Mouse (Mus musculus): ENCODE data around the gene Nrxn1. TPM values are rescaled to one million over a fixed set of nuclear protein-coding genes. Genes with fewer than 3 reads are reported as not detected.

Gene Nrxn1
- polyA plus RNA-seq, 1 experiment from 2014 or later: 12.2 TPM

GRCm38 (mm10) chr17:90934929-90935328 is 157.9 kb downstream of the Nrxn1 start:
- ATAC-seq (ENCODE audit: low FRiP score, low read depth): no peak
- no peak overlapping the region for H3K27ac ChIP-seq
- H3K4me2 ChIP-seq (replicated peaks): no peak overlapping the region
- no peak overlapping the region for H3K9ac ChIP-seq
- 86% methylated on average over 2 of the region's 2 CpGs for WGBS
- H3K9me3 ChIP-seq: no peaks in the 10 kb centered on the region
- H3K27me3 ChIP-seq: no peaks in the 10 kb centered on the region
- H3K4me3 ChIP-seq: no peak overlapping the region
- no peaks in the 10 kb centered on the region for H3K36me3 ChIP-seq
- H3K4me1 ChIP-seq: no peaks in the 10 kb centered on the region

GRCm38 (mm10) chr17:90913320-90913719 is 179.6 kb downstream of the Nrxn1 start:
- no peak for ATAC-seq (ENCODE audit: low FRiP score, low read depth)
- Histone ChIP-seq H3K36me3 (no peaks in the 10 kb centered on the region), H3K9me3 (no peaks in the 10 kb centered on the region), H3K27me3 (no peaks in the 10 kb centered on the region), H3K4me2 (replicated peaks) (no peak overlapping the region), H3K27ac (no peak overlapping the region), H3K4me1 (no peaks in the 10 kb centered on the region), H3K9ac (no peak overlapping the region), H3K4me3 (no peak overlapping the region)
- 84% methylated on average over 2 of the region's 2 CpGs for WGBS

GRCm38 (mm10) chr17:90912746-90913145 is 180.1 kb downstream of the Nrxn1 start:
- Histone ChIP-seq H3K27me3 (no peaks in the 10 kb centered on the region), H3K27ac (no peak overlapping the region), H3K36me3 (no peaks in the 10 kb centered on the region), H3K9ac (no peak overlapping the region), H3K4me2 (replicated peaks) (no peak overlapping the region), H3K4me1 (no peaks in the 10 kb centered on the region), H3K9me3 (no peaks in the 10 kb centered on the region), H3K4me3 (no peak overlapping the region)
- WGBS: 78% methylated on average over 2 of the region's 2 CpGs
- no peak for ATAC-seq (ENCODE audit: low FRiP score, low read depth)

DNA sequence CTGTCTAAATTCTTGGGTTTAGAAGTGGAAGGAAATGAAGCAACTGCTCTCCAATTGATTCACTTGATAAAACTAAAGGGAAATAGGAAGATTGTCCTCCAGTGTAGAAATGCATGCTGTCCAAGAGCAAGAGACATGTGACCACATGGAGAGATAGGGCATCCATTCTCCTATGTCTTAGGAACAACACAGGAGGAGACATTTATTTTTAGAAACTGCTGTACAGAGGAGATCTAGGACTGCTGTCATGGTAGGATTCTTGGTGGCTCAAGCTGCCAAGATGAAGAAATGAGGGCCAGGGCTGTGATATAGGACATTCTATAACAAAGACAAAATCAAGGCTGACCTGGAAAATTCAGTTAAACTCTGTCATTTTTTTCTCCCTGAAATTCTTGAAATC is 180.5 kb downstream of the Nrxn1 start:
- no peak overlapping the region for H3K27ac ChIP-seq
- H3K9me3 ChIP-seq: no peaks in the 10 kb centered on the region
- no peaks in the 10 kb centered on the region for H3K4me1 ChIP-seq
- no peak overlapping the region for H3K9ac ChIP-seq
- H3K36me3 ChIP-seq: no peaks in the 10 kb centered on the region
- H3K27me3 ChIP-seq: no peaks in the 10 kb centered on the region
- no peak for ATAC-seq (ENCODE audit: low FRiP score, low read depth)
- no peak overlapping the region for H3K4me3 ChIP-seq
- no peak overlapping the region for H3K4me2 ChIP-seq (replicated peaks)

- no peaks in the 10 kb centered on the region for H3K36me3 ChIP-seq
- H3K4me2 ChIP-seq (replicated peaks): no peak overlapping the region
- ATAC-seq (ENCODE audit: low FRiP score, low read depth): no peak
- no peak overlapping the region for H3K27ac ChIP-seq
- no peaks in the 10 kb centered on the region for H3K9me3 ChIP-seq
- no peak overlapping the region for H3K4me3 ChIP-seq
- no peak overlapping the region for H3K9ac ChIP-seq
- no peaks in the 10 kb centered on the region for H3K27me3 ChIP-seq
- no peaks in the 10 kb centered on the region for H3K4me1 ChIP-seq
- WGBS: 86% methylated on average over 6 of the region's 6 CpGs
These were observed 186.5 kb downstream of the Nrxn1 start for GRCm38 (mm10) chr17:90906118-90907093.

DNA sequence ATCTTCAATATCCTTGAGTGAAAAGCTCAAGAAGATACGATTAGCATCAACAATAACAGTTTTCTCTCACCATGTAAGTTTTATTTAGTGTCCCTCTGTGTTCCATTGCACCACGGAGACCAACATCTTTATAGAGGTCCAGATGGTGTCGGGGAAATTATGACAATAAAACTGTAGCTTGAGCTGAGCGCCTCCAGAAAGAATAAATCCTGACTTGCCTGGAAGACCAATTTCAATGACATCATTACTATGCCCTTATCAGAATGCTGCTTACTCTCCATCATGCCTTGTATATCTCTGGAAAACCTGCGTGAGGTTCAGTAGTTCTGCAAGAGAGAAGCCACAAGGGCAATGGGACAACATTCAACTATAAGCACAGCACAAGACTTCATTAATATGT is 187.7 kb downstream of the Nrxn1 start:
- ATAC-seq (ENCODE audit: low FRiP score, low read depth): no peak
- Histone ChIP-seq H3K27me3 (no peaks in the 10 kb centered on the region), H3K9ac (no peak overlapping the region), H3K4me3 (no peak overlapping the region), H3K4me1 (no peaks in the 10 kb centered on the region), H3K36me3 (no peaks in the 10 kb centered on the region), H3K27ac (no peak overlapping the region), H3K9me3 (no peaks in the 10 kb centered on the region), H3K4me2 (replicated peaks) (no peak overlapping the region)
- WGBS: 71% methylated on average over 5 of the region's 5 CpGs

- 36% methylated on average over 4 of the region's 4 CpGs for WGBS
These were observed 200.3 kb downstream of the Nrxn1 start for GRCm38 (mm10) chr17:90892327-90893259.

GRCm38 (mm10) chr17:90891711-90892110 is 201.2 kb downstream of the Nrxn1 start:
- WGBS: 61% methylated on average over 1 of the region's 1 CpGs
- ATAC-seq (ENCODE audit: low FRiP score, low read depth): no peak
- H3K36me3 ChIP-seq: no peaks in the 10 kb centered on the region
- no peaks in the 10 kb centered on the region for H3K27me3 ChIP-seq
- H3K4me3 ChIP-seq: no peak overlapping the region
- no peaks in the 10 kb centered on the region for H3K9me3 ChIP-seq
- 0 out of 2 replicates have a peak, but pooled peaks cover 4% of the 10 kb centered on the region for H3K4me1 ChIP-seq
- H3K9ac ChIP-seq: no peak overlapping the region
- H3K4me2 ChIP-seq (replicated peaks): no peak overlapping the region
- H3K27ac ChIP-seq: peak overlapping the region; percentile 39; the same call in 1 of the 2 replicates

More at GRCm38 (mm10) chr17:90892327-90893259, 200.3 kb downstream of the Nrxn1 start:
- Histone ChIP-seq H3K36me3 (no peaks in the 10 kb centered on the region), H3K9me3 (no peaks in the 10 kb centered on the region), H3K9ac (no peak overlapping the region), H3K27me3 (no peaks in the 10 kb centered on the region), H3K4me3 (no peak overlapping the region), H3K27ac (peak overlapping the region; percentile 58; the same call in 1 of the 2 replicates), H3K4me1 (0 out of 2 replicates have a peak, but pooled peaks cover 4% of the 10 kb centered on the region), H3K4me2 (replicated peaks) (no peak overlapping the region)
- peak; percentile 90 for ATAC-seq (ENCODE audit: low FRiP score, low read depth)

GRCm38 (mm10) chr17:90857225-90857624 is 235.6 kb downstream of the Nrxn1 start:
- 84% methylated on average over 2 of the region's 2 CpGs for WGBS
- ATAC-seq (ENCODE audit: low FRiP score, low read depth): no peak
- no peak overlapping the region for H3K9ac ChIP-seq
- H3K27me3 ChIP-seq: no peaks in the 10 kb centered on the region
- no peak overlapping the region for H3K27ac ChIP-seq
- H3K4me3 ChIP-seq: no peak overlapping the region
- H3K9me3 ChIP-seq: no peaks in the 10 kb centered on the region
- H3K4me2 ChIP-seq (replicated peaks): no peak overlapping the region
- H3K36me3 ChIP-seq: no peaks in the 10 kb centered on the region
- no peaks in the 10 kb centered on the region for H3K4me1 ChIP-seq

DNA sequence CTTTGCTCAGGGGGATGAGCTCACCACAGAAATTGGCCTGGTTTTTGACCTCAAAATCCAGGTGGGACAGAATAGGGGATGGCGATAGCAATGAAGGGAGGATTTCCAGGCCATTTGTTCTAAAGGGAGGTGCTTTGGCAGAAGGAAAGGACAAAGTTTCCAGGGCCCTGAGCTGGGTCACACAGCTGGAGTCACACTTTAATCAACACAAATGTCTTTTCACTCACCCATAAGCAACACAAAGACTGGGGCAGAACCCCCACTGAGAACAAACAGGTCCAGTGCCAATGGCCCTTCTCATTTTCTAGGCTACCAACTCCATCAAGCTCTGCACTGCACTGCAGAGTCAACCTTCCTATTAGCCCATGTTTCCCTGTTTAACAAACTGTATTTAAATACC is 249.0 kb downstream of the Nrxn1 start:
- Histone ChIP-seq H3K27me3 (no peaks in the 10 kb centered on the region), H3K4me3 (no peak overlapping the region), H3K4me1 (no peaks in the 10 kb centered on the region), H3K27ac (no peak overlapping the region), H3K36me3 (no peaks in the 10 kb centered on the region), H3K4me2 (replicated peaks) (no peak overlapping the region), H3K9ac (no peak overlapping the region), H3K9me3 (no peaks in the 10 kb centered on the region)
- 33% methylated on average over 1 of the region's 1 CpGs for WGBS
- ATAC-seq (ENCODE audit: low FRiP score, low read depth): no peak

- Histone ChIP-seq H3K4me2 (replicated peaks) (no peak overlapping the region), H3K27ac (no peak overlapping the region), H3K36me3 (no peaks in the 10 kb centered on the region), H3K4me3 (no peak overlapping the region), H3K27me3 (no peaks in the 10 kb centered on the region), H3K4me1 (no peaks in the 10 kb centered on the region), H3K9me3 (no peaks in the 10 kb centered on the region), H3K9ac (no peak overlapping the region)
- no peak for ATAC-seq (ENCODE audit: low FRiP score, low read depth)
These were observed 249.7 kb downstream of the Nrxn1 start for GRCm38 (mm10) chr17:90843072-90843611.

- Histone ChIP-seq H3K27me3 (no peaks in the 10 kb centered on the region), H3K4me2 (replicated peaks) (no peak overlapping the region), H3K27ac (no peak overlapping the region), H3K9me3 (no peaks in the 10 kb centered on the region), H3K4me3 (no peak overlapping the region), H3K9ac (no peak overlapping the region), H3K36me3 (no peaks in the 10 kb centered on the region), H3K4me1 (no peaks in the 10 kb centered on the region)
- ATAC-seq (ENCODE audit: low FRiP score, low read depth): peak; percentile 59; the same call in 1 of the 2 replicates
These were observed 255.9 kb downstream of the Nrxn1 start for GRCm38 (mm10) chr17:90837022-90837414.
